Mouse (Mus musculus) lung, adult 2 months (tissue): Measurements from ENCODE around the gene Ccdc58.
"Not testable (repeated sequence)": the region's sequence is repeated elsewhere in the genome, so short reads cannot be mapped to it uniquely, and the experiment has no call there.

Experiments used
- CTCF ChIP-seq: fragments of 200-500 bp; IDR thresholded peaks from 2 replicates; pipeline ENCODE4 v1.5.1; 2011; ENCODE audit warnings: mild to moderate bottlenecking, low read length, control low read depth; ENCODE audit not compliant: insufficient read depth
- POLR2A ChIP-seq: fragments of 200-500 bp; IDR thresholded peaks from 2 replicates; pipeline ENCODE4 v1.6.1; 2011; ENCODE audit warnings: low read depth, mild to moderate bottlenecking, control low read depth, low read length, borderline replicate concordance; ENCODE audit errors: extremely low read depth

DNA sequence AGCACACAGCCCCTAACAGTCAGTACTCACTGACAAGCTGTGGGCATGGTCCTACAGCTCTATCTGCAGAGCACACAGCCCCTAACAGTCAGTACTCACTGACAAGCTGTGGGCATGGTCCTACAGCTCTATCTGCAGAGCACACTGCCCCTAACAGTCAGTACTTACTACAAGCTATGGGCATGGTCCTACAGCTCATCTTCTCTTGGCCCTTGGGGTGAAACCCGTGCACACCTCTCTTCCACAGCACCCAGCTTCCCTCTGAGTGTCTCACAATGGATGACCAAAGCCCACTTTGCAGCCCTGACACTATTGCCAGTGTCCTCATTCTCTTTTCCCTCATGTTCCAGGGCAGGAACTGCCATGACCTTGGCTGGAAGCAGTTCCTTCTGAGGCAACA, 9.0 kb upstream of the Ccdc58 start:
- not testable (repeated sequence) for TF ChIP-seq CTCF, POLR2A
